Mouse (Mus musculus) CH12.LX (cell line): ENCODE results near the gene Rad17. TPM values are rescaled to one million over a fixed set of nuclear protein-coding genes. Genes with fewer than 3 reads are reported as not detected.
A peak's percentile ranks its signal among the peaks of the same experiment; 100 is the strongest.

ENCODE experiments used
- DNase-seq: peaks from one replicate; pipeline ENCODE4 v3.0.0-alpha.2; 2013; ENCODE audit errors: extremely low read depth
- H3K27ac ChIP-seq: 2 replicates; pipeline ENCODE4 v1.5.1; 2012; ENCODE audit warnings: low read depth, mild to moderate bottlenecking, control low read depth, moderate library complexity; ENCODE audit not compliant: insufficient read depth
- H3K27me3 ChIP-seq: replicated peaks from 2 replicates; pipeline ENCODE3; 2012; ENCODE audit warnings: inconsistent platforms
- H3K36me3 ChIP-seq, 2 experiments: replicated peaks in 1 of 2; 2 replicates each; pipeline versions ENCODE3 to v1.6.1; 2012; ENCODE audit warnings: inconsistent platforms in 1 of 2, low read length in 1 of 2, mild to moderate bottlenecking in 1 of 2, mixed read lengths in 1 of 2, moderate library complexity in 1 of 2; ENCODE audit not compliant: control insufficient read depth in 1 of 2, insufficient read depth in 1 of 2
- H3K4me1 ChIP-seq, 2 experiments: 2 replicates each; pipeline ENCODE4 v1.6.1; 2012; ENCODE audit warnings: inconsistent platforms in 1 of 2, moderate library complexity in 1 of 2; ENCODE audit not compliant: insufficient read depth in 2 of 2, control insufficient read depth in 1 of 2
- H3K4me2 ChIP-seq: 2 replicates; pipeline ENCODE4 v1.6.1; 2012; ENCODE audit warnings: low read depth, mild to moderate bottlenecking, control low read depth; ENCODE audit not compliant: poor library complexity, insufficient read depth, severe bottlenecking
- H3K4me3 ChIP-seq, 3 experiments: fragments of 150-350 bp in 1 of 3; sonication (generic) in 1 of 3; replicated peaks in 1 of 3; 2 replicates each; pipeline versions ENCODE3 to v1.5.1; 2011 to 2012; ENCODE audit warnings: low read depth in 2 of 3, low read length in 2 of 3, mild to moderate bottlenecking in 2 of 3, moderate library complexity in 2 of 3, control low read depth in 1 of 3, improper control_type of control experiment in 1 of 3, inconsistent platforms in 1 of 3, mixed read lengths in 1 of 3; ENCODE audit not compliant: poor library complexity in 1 of 3
- H3K79me2 ChIP-seq: replicated peaks from 2 replicates; pipeline ENCODE4 v1.6.1; 2012; ENCODE audit warnings: mild to moderate bottlenecking, moderate library complexity; ENCODE audit not compliant: control insufficient read depth, poor library complexity, insufficient read depth, severe bottlenecking; ENCODE audit errors: extremely low read depth
- H3K9ac ChIP-seq: 2 replicates; pipeline ENCODE4 v1.6.1; 2012; ENCODE audit warnings: low read depth, mild to moderate bottlenecking, control low read depth, moderate library complexity; ENCODE audit not compliant: insufficient read depth
- H3K9me3 ChIP-seq: replicated peaks from 2 replicates; pipeline ENCODE3; 2012; ENCODE audit warnings: low read length, inconsistent platforms, mixed read lengths
- CHD1 ChIP-seq: IDR thresholded peaks from 2 replicates; pipeline ENCODE4 v1.6.1; 2012; ENCODE audit warnings: low read depth, low read length, improper control_type of control experiment, inconsistent platforms
- CHD2 ChIP-seq: IDR thresholded peaks from 2 replicates; pipeline ENCODE4 v1.6.1; 2011; ENCODE audit warnings: low read length, improper control_type of control experiment
- ELF1 ChIP-seq: IDR thresholded peaks from 2 replicates; pipeline ENCODE4 v1.6.1; 2014; ENCODE audit warnings: low read depth, mild to moderate bottlenecking, inconsistent platforms, low read length, improper control_type of control experiment
- EP300 ChIP-seq: IDR thresholded peaks from 2 replicates; pipeline ENCODE4 v1.6.1; 2011; ENCODE audit warnings: low read length, improper control_type of control experiment
- HCFC1 ChIP-seq: IDR thresholded peaks from 2 replicates; pipeline ENCODE4 v1.6.1; 2012; ENCODE audit warnings: low read depth, mild to moderate bottlenecking, inconsistent platforms, low read length, improper control_type of control experiment
- KAT2A ChIP-seq: IDR thresholded peaks from 2 replicates; pipeline ENCODE4 v1.6.1; 2012; ENCODE audit warnings: low read length, improper control_type of control experiment, inconsistent platforms; ENCODE audit not compliant: insufficient replicate concordance
- MAFK ChIP-seq: IDR thresholded peaks from 2 replicates; pipeline ENCODE4 v1.6.1; 2011; ENCODE audit warnings: low read length, improper control_type of control experiment; ENCODE audit not compliant: insufficient replicate concordance
- MAZ ChIP-seq: IDR thresholded peaks from 2 replicates; pipeline ENCODE4 v1.6.1; 2012; ENCODE audit warnings: low read depth, mild to moderate bottlenecking, inconsistent platforms, low read length, improper control_type of control experiment, moderate library complexity
- MEF2A ChIP-seq: IDR thresholded peaks from 2 replicates; pipeline ENCODE4 v1.6.1; 2014; ENCODE audit warnings: low read depth, mild to moderate bottlenecking, inconsistent platforms, low read length, improper control_type of control experiment, borderline replicate concordance
- MXI1 ChIP-seq: IDR thresholded peaks from 2 replicates; pipeline ENCODE4 v1.6.1; 2011; ENCODE audit warnings: mild to moderate bottlenecking, low read depth, low read length, improper control_type of control experiment
- NELFE ChIP-seq: IDR thresholded peaks from 2 replicates; pipeline ENCODE4 v1.6.1; 2011; ENCODE audit warnings: low read depth, low read length, improper control_type of control experiment
- RAD21 ChIP-seq: IDR thresholded peaks from 2 replicates; pipeline ENCODE4 v1.6.1; 2011; ENCODE audit warnings: low read depth, mild to moderate bottlenecking, low read length, improper control_type of control experiment, moderate library complexity
- SIN3A ChIP-seq: IDR thresholded peaks from 2 replicates; pipeline ENCODE4 v1.6.1; 2012; ENCODE audit warnings: low read length, improper control_type of control experiment, inconsistent platforms
- SMC3 ChIP-seq: IDR thresholded peaks from 2 replicates; pipeline ENCODE4 v1.6.1; 2011; ENCODE audit warnings: low read depth, low read length, improper control_type of control experiment
- UBTF ChIP-seq: IDR thresholded peaks from 2 replicates; pipeline ENCODE4 v1.6.1; 2012; ENCODE audit warnings: low read depth, mild to moderate bottlenecking, inconsistent platforms, low read length, improper control_type of control experiment, moderate library complexity
- USF1 ChIP-seq: IDR thresholded peaks from 2 replicates; pipeline ENCODE4 v1.6.1; 2014; ENCODE audit warnings: low read depth, mild to moderate bottlenecking, inconsistent platforms, low read length, improper control_type of control experiment
- ZC3H11A ChIP-seq: IDR thresholded peaks from 2 replicates; pipeline ENCODE4 v1.6.1; 2012; ENCODE audit warnings: low read depth, mild to moderate bottlenecking, inconsistent platforms, low read length, improper control_type of control experiment
- dilution Hi-C: fragments of 300-500 bp; cut with MboI; formaldehyde crosslinking; loops from 2 replicates; pipeline ENCODE4 v1.14.3; 2020; ENCODE audit warnings: low sequenced_read_pairs; ENCODE audit not compliant: extremely low pct_unique_long_range_greater_than_20kb, extremely low pct_ligation_motif_present
- in situ Hi-C: fragments of 300-500 bp; cut with MboI; formaldehyde crosslinking; loops from 3 replicates; pipeline ENCODE4 v1.14.3; 2019; ENCODE audit warnings: low sequenced_read_pairs, low pct_ligation_motif_present, low pct_unique_long_range_greater_than_20kb, mixed read lengths
- polyA plus RNA-seq: library from polyadenylated mRNA; unstranded; fragments of >175 nt; gene quantifications from 2 replicates; pipeline ENCODE4 v1.2.1, GENCODE M21; 2012; ENCODE audit warnings: low read depth; ENCODE audit not compliant: insufficient read length
- total RNA-seq, 2 experiments: library from RNA; depleted of rRNA; stranded (reverse); fragments of 300-350 nt in 1 of 2; fragments of >200 nt in 1 of 2; gene quantifications; 2 replicates each; pipeline ENCODE4 v1.2.3; 2012 to 2014

Rad17 gene
- total and polyA plus RNA-seq, 3 experiments, result 19.8 to 47.8 (median 19.8) TPM

- H3K27ac ChIP-seq, result no peak overlapping the region
- TF ChIP-seq ELF1 (no peak), KAT2A (no peak), EP300 (no peak), RAD21 (no peak), MAZ (no peak), NELFE (no peak), SMC3 (no peak), HCFC1 (no peak), MAFK (no peak), SIN3A (no peak)
These were observed 19.4 kb upstream of the Rad17 start for GRCm38 (mm10) chr13:100670181-100670741.

GRCm38 (mm10) chr13:100669291-100670022 is 18.6 kb upstream of the Rad17 start, which contains the start of gene Ccdc125:
Gene Ccdc125, plus strand, starts transcription at chr13:100669717.
- Histone ChIP-seq H3K9ac (no peak within 1 kb of the TSS; the same call in 1 of the 2 replicates), H3K27me3 (no peaks in the 10 kb centered on the region), H3K79me2 (no peaks in the 10 kb centered on the region), H3K9me3 (peaks cover 8% of the 10 kb centered on the region), H3K36me3 (peaks cover 11 to 24% of the 10 kb centered on the region in 2 experiments), H3K4me2 (no peak within 1 kb of the TSS; the same call in 1 of the 2 replicates), H3K27ac (no peak within 1 kb of the TSS), H3K4me1 (no peaks in the 10 kb centered on the region), H3K4me3 (peak within 1 kb of the TSS in 1 of 3 experiments; percentile 40)
- no peak for TF ChIP-seq USF1
- TF ChIP-seq MXI1, result no peak
- TF ChIP-seq CHD2, result no peak
- TF ChIP-seq ZC3H11A, result no peak
- no peak for TF ChIP-seq MEF2A
- TF ChIP-seq UBTF, result no peak
- TF ChIP-seq CHD1, result no peak
- in situ Hi-C loops (no loop called here), dilution Hi-C loops (no loop called here)
- DNase-seq, result no peak

More at GRCm38 (mm10) chr13:100670181-100670741, 19.4 kb upstream of the Rad17 start:
- Histone ChIP-seq H3K4me3 (no peak overlapping the region), H3K79me2 (no peaks in the 10 kb centered on the region), H3K9ac (no peak overlapping the region; the same call in 1 of the 2 replicates), H3K36me3 (peaks cover 11 to 22% of the 10 kb centered on the region in 2 experiments), H3K9me3 (peaks cover 8% of the 10 kb centered on the region), H3K27me3 (no peaks in the 10 kb centered on the region), H3K4me2 (no peak overlapping the region; the same call in 1 of the 2 replicates), H3K4me1 (no peaks in the 10 kb centered on the region)
- dilution Hi-C loops, result no loop called here
- in situ Hi-C loops, result no loop called here
- DNase-seq, result no peak
